Comparison of ENCODE assay signal across 8 mouse cellular contexts in genomic region chr17:37083327-37083726, GRCm38 (mm10). TPM values are rescaled to one million over a fixed set of nuclear protein-coding genes. Genes with fewer than 3 reads are reported as not detected.
A peak's percentile ranks its signal among the peaks of the same experiment; 100 is the strongest.
DNase-seq lines count a peak whose midpoint lies in the region; ATAC-seq and TF ChIP-seq lines count a peak whose summit lies in the region.
"Had no signal": no experiment of that assay in that cellular context is flagged by ENCODE, and none has a peak within 500 bp of the region (broad histone marks: within the 10 kb centered on the region; RNA-seq: fewer than 3 reads in every experiment).

No protein-coding gene starts in this region.

- no peak overlapping the region for H3K9ac ChIP-seq in CH12.LX (ENCODE audit: insufficient read depth, low read depth)
- no peak overlapping the region for H3K9ac ChIP-seq in intestine, embryonic 15.5 days
- H3K9ac ChIP-seq in lung, embryonic 14.5 days = no peak overlapping the region
- H3K9ac ChIP-seq: liver, embryonic 15.5 days had no signal

- peak; percentile 69 for TF ChIP-seq RAD21 in CH12.LX (IDR thresholded peaks at IDR 0.05; ENCODE audit: low read depth, low read length)

- peak; percentile 33 to 82; a peak in 2 of 4 replicates for TF ChIP-seq CTCF in CH12.LX (conservative IDR thresholded peaks at IDR 0.05 in 1 of 2, IDR thresholded peaks at IDR 0.05 in 1 of 2; ENCODE audit: low read depth in 2 of 2, low read length in 2 of 2)
- TF ChIP-seq CTCF in lung, embryonic 14.5 days (IDR thresholded peaks at IDR 0.05; ENCODE audit: low read depth) = peak; percentile 90

- dilution Hi-C loops in CH12.LX (cut with MboI; ENCODE audit: extremely low pct_ligation_motif_present, extremely low pct_unique_long_range_greater_than_20kb, low sequenced_read_pairs) = no loop called here

- H3K4me2 ChIP-seq in CH12.LX (ENCODE audit: insufficient read depth, low read depth, poor library complexity, severe bottlenecking) = no peak overlapping the region
- no peak overlapping the region for H3K4me2 ChIP-seq in intestine, embryonic 15.5 days (replicated peaks)
- H3K4me2 ChIP-seq in lung, embryonic 14.5 days = no peak overlapping the region
- H3K4me2 ChIP-seq: liver, embryonic 15.5 days had no signal

- H3K27ac ChIP-seq in CH12.LX (ENCODE audit: insufficient read depth, low read depth) = no peak overlapping the region
- no peak overlapping the region for H3K27ac ChIP-seq in intestine, embryonic 15.5 days
- H3K27ac ChIP-seq in lung, embryonic 14.5 days (ENCODE audit: low read depth) = no peak overlapping the region
- H3K27ac ChIP-seq: liver, embryonic 15.5 days had no signal

- intact Hi-C loops in gastrocnemius, postnatal 14 days (cut with DNase I; ENCODE audit: low total_unique reads) = no loop called here

- H3K79me2 ChIP-seq in CH12.LX (replicated peaks; ENCODE audit: control insufficient read depth, extremely low read depth, insufficient read depth, poor library complexity, severe bottlenecking) = no peaks in the 10 kb centered on the region

- peak; percentile 77 for ATAC-seq in intestine, embryonic 15.5 days
- ATAC-seq in lung, embryonic 14.5 days (ENCODE audit: insufficient read depth) = peak; percentile 80
- peak; percentile 77; the same call in 1 of the 2 replicates for ATAC-seq in neutrophil, adult 5-6 weeks (ENCODE audit: extremely low read depth, insufficient number of reproducible peaks, low FRiP score, poor library complexity, severe bottlenecking)

- H3K4me3 ChIP-seq in CH12.LX (replicated peaks in 1 of 3; ENCODE audit: low read depth in 2 of 3, low read length in 2 of 3, poor library complexity in 1 of 3) = no peak overlapping the region
- H3K4me3 ChIP-seq in intestine, embryonic 15.5 days (replicated peaks) = no peak overlapping the region
- H3K4me3 ChIP-seq in lung, embryonic 14.5 days (ENCODE audit: low read depth, low read length) = no peak overlapping the region
- H3K4me3 ChIP-seq: liver, embryonic 15.5 days had no signal

- no peaks in the 10 kb centered on the region for H3K36me3 ChIP-seq in CH12.LX (replicated peaks in 1 of 2; ENCODE audit: control insufficient read depth in 1 of 2, insufficient read depth in 1 of 2, low read length in 1 of 2)
- H3K36me3 ChIP-seq in intestine, embryonic 15.5 days = no peaks in the 10 kb centered on the region
- H3K36me3 ChIP-seq in lung, embryonic 14.5 days (ENCODE audit: insufficient read depth) = no peaks in the 10 kb centered on the region
- H3K36me3 ChIP-seq: liver, embryonic 15.5 days had no signal

- no peaks in the 10 kb centered on the region for H3K27me3 ChIP-seq in CH12.LX (replicated peaks)
- H3K27me3 ChIP-seq in intestine, embryonic 15.5 days (replicated peaks) = no peaks in the 10 kb centered on the region
- H3K27me3 ChIP-seq in lung, embryonic 14.5 days (ENCODE audit: insufficient read depth, low read length) = no peaks in the 10 kb centered on the region
- H3K27me3 ChIP-seq: liver, embryonic 15.5 days had no signal

- WGBS in intestine, embryonic 15.5 days = 3% methylated on average over 8 of the region's 8 CpGs
- 5% methylated on average over 8 of the region's 8 CpGs for WGBS in lung, embryonic 14.5 days

- H3K9me3 ChIP-seq in CH12.LX (replicated peaks; ENCODE audit: low read length) = no peaks in the 10 kb centered on the region
- H3K9me3 ChIP-seq in intestine, embryonic 15.5 days = no peaks in the 10 kb centered on the region
- no peaks in the 10 kb centered on the region for H3K9me3 ChIP-seq in lung, embryonic 14.5 days (ENCODE audit: low read depth, low read length)
- H3K9me3 ChIP-seq: liver, embryonic 15.5 days had no signal

- no peak for TF ChIP-seq EP300 in CH12.LX (IDR thresholded peaks at IDR 0.05; ENCODE audit: low read length)

- peak; percentile 69 to 70 for DNase-seq in B cell, adult 2 months
- DNase-seq in CH12.LX (ENCODE audit: extremely low read depth) = peak; percentile 69
- DNase-seq in c-Kit-positive CD71-positive TER-119-positive erythroid progenitor cells, embryonic 14.5 days (ENCODE audit: low spot score) = peak; percentile 32
- peak; percentile 49 for DNase-seq in gastrocnemius, postnatal 14 days
- peak; percentile 85 for DNase-seq in lung, embryonic 14.5 days

- H3K4me1 ChIP-seq in CH12.LX (ENCODE audit: control insufficient read depth in 1 of 2, insufficient read depth in 2 of 2) = peaks cover 2 to 10% of the 10 kb centered on the region in 2 experiments; a peak in 1 of 4 replicates
- no peaks in the 10 kb centered on the region for H3K4me1 ChIP-seq in intestine, embryonic 15.5 days (replicated peaks)
- no peaks in the 10 kb centered on the region for H3K4me1 ChIP-seq in lung, embryonic 14.5 days (ENCODE audit: insufficient read depth)
- H3K4me1 ChIP-seq: liver, embryonic 15.5 days had no signal

- in situ Hi-C loops in CH12.LX (cut with MboI; ENCODE audit: low pct_ligation_motif_present, low pct_unique_long_range_greater_than_20kb, low sequenced_read_pairs) = no loop called here

- TF ChIP-seq POLR2A in CH12.LX (IDR thresholded peaks at IDR 0.05; ENCODE audit: low read depth, low read length) = no peak

TF ChIP-seq in CH12.LX, 34 proteins besides CTCF, POLR2A, EP300 and RAD21:
- no peak for TF ChIP-seq MXI1 (IDR thresholded peaks at IDR 0.05; ENCODE audit: low read depth, low read length)
- TF ChIP-seq POLR2AphosphoS2 (IDR thresholded peaks at IDR 0.05; ENCODE audit: low read depth, low read length) = no peak
- TF ChIP-seq CHD1 (IDR thresholded peaks at IDR 0.05; ENCODE audit: low read depth, low read length) = no peak
- peak; percentile 66 for TF ChIP-seq SMC3 (IDR thresholded peaks at IDR 0.05; ENCODE audit: low read depth, low read length)
- no peak for TF ChIP-seq ZC3H11A (IDR thresholded peaks at IDR 0.05; ENCODE audit: low read depth, low read length)
- TF ChIP-seq MAZ (IDR thresholded peaks at IDR 0.05; ENCODE audit: low read depth, low read length) = peak; percentile 79; the same call in 1 of the 2 replicates
- TF ChIP-seq SIN3A (IDR thresholded peaks at IDR 0.05; ENCODE audit: low read length) = no peak
- no peak for TF ChIP-seq GABPA (IDR thresholded peaks at IDR 0.05; ENCODE audit: insufficient replicate concordance, low read depth, low read length)
- no peak for TF ChIP-seq UBTF (IDR thresholded peaks at IDR 0.05; ENCODE audit: low read depth, low read length)
- TF ChIP-seq NRF1 (IDR thresholded peaks at IDR 0.05; ENCODE audit: low read depth, low read length) = no peak
- no peak for TF ChIP-seq IRF4 (IDR thresholded peaks at IDR 0.05; ENCODE audit: low read depth, low read length)
- TF ChIP-seq MAX (IDR thresholded peaks at IDR 0.05; ENCODE audit: low read length) = no peak
- TF ChIP-seq ETS1 (conservative IDR thresholded peaks at IDR 0.05; ENCODE audit: low read depth, low read length) = no peak
- no peak for TF ChIP-seq ZNF384 (IDR thresholded peaks at IDR 0.05; ENCODE audit: low read depth, low read length)
TF ChIP-seq in CH12.LX: peak in this region for 2.

RNA-seq across cellular contexts. Expression of gene Olfr90, which starts 5.0 kb away (rescaled TPM):
- total RNA-seq in CH12.LX (2012; rRNA removed) (not detected in 2 replicates), CH12.LX (2014; rRNA removed) (not detected in 2 replicates)
- not detected in 2 replicates for polyA plus RNA-seq in CH12.LX (2012; ENCODE audit: insufficient read length, low read depth)
- total RNA-seq in gastrocnemius, postnatal 14 days (2021) = not detected
- 0.08 TPM in 1 of 2 replicates, not detected in the other for polyA plus RNA-seq in intestine, embryonic 15.5 days (2015; fragmentation: Nextera tagmentation; extraction: Ambion mirVana)
- polyA plus RNA-seq in lung, embryonic 14.5 days (2014; fragmentation: Nextera tagmentation; extraction: Ambion mirVana) = 0.34 TPM in 1 of 2 replicates, not detected in the other
- total RNA-seq in neutrophil, adult 5-6 weeks (2017) = 0.12 TPM in 1 of 2 replicates, not detected in the other
- polyA plus RNA-seq: liver, embryonic 15.5 days had no signal

RNA-seq across cellular contexts. Expression of gene Olfr91, which starts 14.8 kb away (rescaled TPM):
- not detected in 2 replicates for total RNA-seq in CH12.LX (2012; rRNA removed)
- total RNA-seq in CH12.LX (2014; rRNA removed) = not detected in 2 replicates
- polyA plus RNA-seq in CH12.LX (2012; ENCODE audit: insufficient read length, low read depth) = not detected in 2 replicates
- not detected for total RNA-seq in gastrocnemius, postnatal 14 days (2021)
- not detected in 2 replicates for polyA plus RNA-seq in intestine, embryonic 15.5 days (2015; fragmentation: Nextera tagmentation; extraction: Ambion mirVana)
- 0.07 TPM in 1 of 2 replicates, not detected in the other for polyA plus RNA-seq in lung, embryonic 14.5 days (2014; fragmentation: Nextera tagmentation; extraction: Ambion mirVana)
- total RNA-seq in neutrophil, adult 5-6 weeks (2017) = not detected in 2 replicates
- polyA plus RNA-seq: liver, embryonic 15.5 days had no signal

RNA-seq across cellular contexts. Expression of gene Olfr92, which starts 36.6 kb away (rescaled TPM):
- total RNA-seq in CH12.LX (2012; rRNA removed) (not detected in 2 replicates), CH12.LX (2014; rRNA removed) (not detected in 2 replicates)
- not detected in 2 replicates for polyA plus RNA-seq in CH12.LX (2012; ENCODE audit: insufficient read length, low read depth)
- not detected for total RNA-seq in gastrocnemius, postnatal 14 days (2021)
- not detected in 2 replicates for polyA plus RNA-seq in intestine, embryonic 15.5 days (2015; fragmentation: Nextera tagmentation; extraction: Ambion mirVana)
- not detected in 2 replicates for polyA plus RNA-seq in lung, embryonic 14.5 days (2014; fragmentation: Nextera tagmentation; extraction: Ambion mirVana)
- not detected in 2 replicates for total RNA-seq in neutrophil, adult 5-6 weeks (2017)
- polyA plus RNA-seq: liver, embryonic 15.5 days had no signal

RNA-seq across cellular contexts. Expression of gene Gabbr1, which starts 37.6 kb away (rescaled TPM):
- total RNA-seq in CH12.LX (2012; rRNA removed) (4.7 TPM in 2 replicates), CH12.LX (2014; rRNA removed) (1.8 and 2.1 TPM in 2 replicates)
- 10.2 and 11.6 TPM in 2 replicates for polyA plus RNA-seq in CH12.LX (2012; ENCODE audit: insufficient read length, low read depth)
- total RNA-seq in gastrocnemius, postnatal 14 days (2021) = 10 to 100 TPM in 1 of 2 experiments, 1 to 10 TPM in 1; 9.8 to 10.3 TPM
- 6.0 and 7.6 TPM in 2 replicates for polyA plus RNA-seq in intestine, embryonic 15.5 days (2015; fragmentation: Nextera tagmentation; extraction: Ambion mirVana)
- polyA plus RNA-seq in lung, embryonic 14.5 days (2014; fragmentation: Nextera tagmentation; extraction: Ambion mirVana) = 7.0 and 8.8 TPM in 2 replicates
- total RNA-seq in neutrophil, adult 5-6 weeks (2017) = 34.7 and 38.2 TPM in 2 replicates

Comparison
In these comparisons a context has a peak if more than half of its experiments do, and no peak if none do; other contexts are left out.
1. DNase-seq: peak in every context shown above with its lines; median percentile 85 in lung, embryonic 14.5 days; 70 in B cell, adult 2 months; 69 in CH12.LX; 49 in gastrocnemius, postnatal 14 days; 32 in c-Kit-positive CD71-positive TER-119-positive erythroid progenitor cells, embryonic 14.5 days.